8 mouse cellular contexts compared by ENCODE assay signal in the genomic region with DNA sequence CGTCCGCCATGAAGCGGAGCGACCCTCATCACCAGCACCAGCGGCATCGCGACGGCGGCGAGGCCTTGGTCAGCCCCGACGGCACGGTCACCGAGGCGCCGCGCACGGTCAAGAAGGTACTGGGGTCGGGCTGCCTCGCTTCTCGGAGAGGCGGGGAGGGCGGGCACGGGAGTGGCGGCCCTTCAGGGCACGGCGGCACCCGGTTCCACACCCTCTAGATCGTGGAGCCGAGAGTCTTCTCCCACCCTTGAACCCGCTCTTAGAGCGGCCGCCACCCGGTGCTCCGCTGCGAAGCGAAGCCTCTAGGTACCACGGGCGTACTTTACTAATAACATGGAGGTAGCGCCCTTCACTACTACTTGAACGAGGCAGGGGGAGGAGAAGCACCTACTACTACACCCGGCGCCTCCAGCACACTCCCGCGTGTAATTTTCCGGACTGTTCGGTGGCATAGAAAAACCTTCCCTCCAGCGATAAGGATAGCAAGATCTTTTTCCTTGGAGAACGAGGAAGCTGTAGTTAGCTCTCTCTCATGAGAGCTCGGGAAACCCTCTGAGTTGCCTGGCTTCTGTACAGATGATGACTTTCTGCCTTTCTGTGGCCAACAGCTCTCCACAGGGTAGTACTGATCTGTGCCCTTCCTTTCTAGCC. TPM values are rescaled to one million over a fixed set of nuclear protein-coding genes. Genes with fewer than 3 reads are reported as not detected.
DNase-seq lines count a peak whose midpoint lies in the region; ATAC-seq lines count a peak whose summit lies in the region.

No protein-coding gene starts in this region.

- H3K4me1 ChIP-seq in forebrain, embryonic 11.5 days (replicated peaks; ENCODE audit: control insufficient read depth, insufficient read depth, low read length) = peaks cover 3% of the 10 kb centered on the region; the same call in 1 of the 2 replicates
- peaks cover 7% of the 10 kb centered on the region for H3K4me1 ChIP-seq in hindbrain, embryonic 16.5 days (ENCODE audit: control insufficient read depth, insufficient read depth, low read depth, low read length)
- H3K4me1 ChIP-seq in liver, embryonic 11.5 days (replicated peaks; ENCODE audit: control insufficient read depth, insufficient read depth, low read length) = peaks cover 7% of the 10 kb centered on the region; the same call in 1 of the 2 replicates

- H3K9me3 ChIP-seq in forebrain, embryonic 11.5 days (ENCODE audit: control insufficient read depth, low read length) = no peaks in the 10 kb centered on the region
- no peaks in the 10 kb centered on the region for H3K9me3 ChIP-seq in hindbrain, embryonic 16.5 days (ENCODE audit: control insufficient read depth, low read length)
- H3K9me3 ChIP-seq in liver, embryonic 11.5 days (ENCODE audit: control insufficient read depth, low read length) = no peaks in the 10 kb centered on the region

- H3K4me2 ChIP-seq in forebrain, embryonic 11.5 days (ENCODE audit: low read depth, low read length, severe bottlenecking) = peak overlapping the region; percentile 78
- H3K4me2 ChIP-seq in hindbrain, embryonic 16.5 days (ENCODE audit: low read length) = peak overlapping the region; percentile 61
- H3K4me2 ChIP-seq in liver, embryonic 11.5 days = peak overlapping the region; percentile 82

- DNase-seq in left cerebral cortex, adult 18-20 months (ENCODE audit: low spot score in 2 of 2) = peak; percentile 21 to 36
- no peak for DNase-seq in left cerebral cortex, adult 9 months (ENCODE audit: low spot score in 2 of 2)
- DNase-seq in ZHBTc4 (ENCODE audit: low read depth, low spot score) = peak; percentile 56
- DNase-seq in forebrain, embryonic 11.5 days (ENCODE audit: low spot score) = no peak
- DNase-seq in liver, embryonic 11.5 days (ENCODE audit: low spot score) = peak; percentile 67
- DNase-seq in urinary bladder, postnatal 36 days (ENCODE audit: low spot score in 2 of 2) = peak; percentile 22 to 31

- peak overlapping the region; percentile 68; the same call in 1 of the 2 replicates for H3K27ac ChIP-seq in forebrain, embryonic 11.5 days (ENCODE audit: low read depth, low read length)
- peak overlapping the region; percentile 95 for H3K27ac ChIP-seq in hindbrain, embryonic 16.5 days (ENCODE audit: low read depth, low read length)
- peak overlapping the region; percentile 70 for H3K27ac ChIP-seq in liver, embryonic 11.5 days (ENCODE audit: low read depth, low read length)

- peak overlapping the region; percentile 81 for H3K4me3 ChIP-seq in forebrain, embryonic 11.5 days (ENCODE audit: low read depth, low read length)
- H3K4me3 ChIP-seq in hindbrain, embryonic 16.5 days (ENCODE audit: low read length) = peak overlapping the region; percentile 98
- peak overlapping the region; percentile 93 for H3K4me3 ChIP-seq in liver, embryonic 11.5 days (ENCODE audit: low read depth, low read length)

- peak; percentile 25 for ATAC-seq in forebrain, embryonic 11.5 days (replicated peaks; ENCODE audit: low FRiP score)
- no peak; the same call in 1 of the 2 replicates for ATAC-seq in hindbrain, embryonic 16.5 days
- ATAC-seq in liver, embryonic 11.5 days (replicated peaks; ENCODE audit: low FRiP score) = peak; percentile 56
- peak; percentile 25; the same call in 1 of the 2 replicates for ATAC-seq in monocyte, adult 5-6 weeks (replicated peaks; ENCODE audit: insufficient number of reproducible peaks, low FRiP score, low TSS enrichment, poor library complexity, severe bottlenecking)

- under 1% methylated on average over 50 of the region's 50 CpGs for WGBS in forebrain, embryonic 11.5 days
- under 1% methylated on average over 45 of the region's 50 CpGs for WGBS in hindbrain, embryonic 16.5 days
- under 1% methylated on average over 50 of the region's 50 CpGs for WGBS in liver, embryonic 11.5 days

- no peaks in the 10 kb centered on the region for H3K27me3 ChIP-seq in forebrain, embryonic 11.5 days (ENCODE audit: control insufficient read depth, insufficient read depth, low read length)
- no peaks in the 10 kb centered on the region for H3K27me3 ChIP-seq in hindbrain, embryonic 16.5 days (replicated peaks; ENCODE audit: control insufficient read depth, insufficient read depth, low read length)
- no peaks in the 10 kb centered on the region for H3K27me3 ChIP-seq in liver, embryonic 11.5 days (replicated peaks; ENCODE audit: control insufficient read depth, insufficient read depth, low read length)

- H3K36me3 ChIP-seq in forebrain, embryonic 11.5 days (ENCODE audit: control insufficient read depth, insufficient read depth, low read length) = no peaks in the 10 kb centered on the region
- H3K36me3 ChIP-seq in hindbrain, embryonic 16.5 days (ENCODE audit: control insufficient read depth, insufficient read depth, low read length) = no peaks in the 10 kb centered on the region
- no peaks in the 10 kb centered on the region for H3K36me3 ChIP-seq in liver, embryonic 11.5 days (ENCODE audit: control insufficient read depth, insufficient read depth, low read length)

- H3K9ac ChIP-seq in forebrain, embryonic 11.5 days (ENCODE audit: low read length) = peak overlapping the region; percentile 83
- peak overlapping the region; percentile 90 for H3K9ac ChIP-seq in hindbrain, embryonic 16.5 days (ENCODE audit: low read depth, low read length)
- H3K9ac ChIP-seq in liver, embryonic 11.5 days (ENCODE audit: low read depth, low read length) = peak overlapping the region; percentile 85

RNA-seq across cellular contexts. Expression of a gene that starts 1.1 kb away (rescaled TPM):
- 100 to 1,000 TPM; 136 to 139 TPM for total RNA-seq in left cerebral cortex, adult 18-20 months (2021)
- 16.7 and 19.1 TPM in 2 replicates for polyA plus RNA-seq in forebrain, embryonic 11.5 days (2014; fragmentation: Nextera tagmentation; extraction: Ambion mirVana)
- polyA plus RNA-seq in hindbrain, embryonic 16.5 days (2015; fragmentation: Nextera tagmentation; extraction: Ambion mirVana) = 20.5 and 22.3 TPM in 2 replicates
- 12.0 and 12.5 TPM in 2 replicates for polyA plus RNA-seq in liver, embryonic 11.5 days (2014; fragmentation: Nextera tagmentation; extraction: Ambion mirVana)
- total RNA-seq in monocyte, adult 5-6 weeks (2017) = 43.7 to 58.4 TPM (median 52.8 TPM) in 3 replicates

RNA-seq across cellular contexts. Expression of a gene that starts 33.6 kb away (rescaled TPM):
- total RNA-seq in left cerebral cortex, adult 18-20 months (2021) = 1 to 10 TPM; 8.3 to 9.1 TPM
- 72.8 and 78.2 TPM in 2 replicates for polyA plus RNA-seq in forebrain, embryonic 11.5 days (2014; fragmentation: Nextera tagmentation; extraction: Ambion mirVana)
- 10.4 and 14.2 TPM in 2 replicates for polyA plus RNA-seq in hindbrain, embryonic 16.5 days (2015; fragmentation: Nextera tagmentation; extraction: Ambion mirVana)
- 22.3 and 22.5 TPM in 2 replicates for polyA plus RNA-seq in liver, embryonic 11.5 days (2014; fragmentation: Nextera tagmentation; extraction: Ambion mirVana)
- total RNA-seq in monocyte, adult 5-6 weeks (2017) = not detected in 3 replicates

Comparison
In these comparisons a context has a peak if more than half of its experiments do, and no peak if none do; other contexts are left out.
1. DNase-seq: peak in left cerebral cortex, adult 18-20 months (2 of 2), ZHBTc4 (single experiment), liver, embryonic 11.5 days (single experiment) and urinary bladder, postnatal 36 days (2 of 2); none in left cerebral cortex, adult 9 months (0 of 2) and forebrain, embryonic 11.5 days (single experiment).
2. Peak in every context shown above with its lines, with median percentiles within 50 percentile points of each other: H3K27ac ChIP-seq, H3K4me2 ChIP-seq, H3K4me3 ChIP-seq and H3K9ac ChIP-seq.